Mouse (Mus musculus): ENCODE measurements at regions not wholly inside any gene's neighbourhood (a gene's known extent, or its start where the extent isn't known, plus 50 kb on each side); places are given as distances from the start of the nearest gene placed in this dataset.

DNA sequence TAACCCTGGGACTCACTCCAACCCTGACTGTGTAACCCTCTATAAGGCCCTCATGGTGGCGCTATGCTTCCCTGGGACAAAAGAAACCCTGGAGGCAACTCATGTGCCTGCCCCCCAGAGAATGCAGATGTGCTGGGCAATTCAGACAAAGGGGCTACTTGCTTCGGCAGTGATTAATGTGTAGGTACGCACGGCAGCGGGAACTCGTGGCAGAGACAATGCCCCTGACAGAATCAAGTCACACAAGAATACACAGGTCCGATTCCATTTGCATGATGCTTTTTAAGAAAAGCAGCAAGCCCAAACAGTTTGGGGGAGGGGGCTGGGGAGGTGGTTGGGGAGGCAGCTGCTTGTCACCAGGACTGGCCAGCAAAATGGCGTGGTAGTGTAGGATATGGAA is 116.9 kb downstream of the Plxna1 start:
- no peak overlapping the region for H3K9ac ChIP-seq
- no peak for ATAC-seq (ENCODE audit: insufficient number of reproducible peaks, insufficient read depth, low FRiP score, low TSS enrichment, low read depth)
- 67% methylated on average over 8 of the region's 8 CpGs for WGBS
- H3K4me1 ChIP-seq, result no peaks in the 10 kb centered on the region
- no peaks in the 10 kb centered on the region for H3K36me3 ChIP-seq
- no peak overlapping the region for H3K4me2 ChIP-seq
- no peaks in the 10 kb centered on the region for H3K27me3 ChIP-seq
- H3K4me3 ChIP-seq, result no peak overlapping the region
- H3K9me3 ChIP-seq, result no peaks in the 10 kb centered on the region
- no peak overlapping the region for H3K27ac ChIP-seq

GRCm38 (mm10) chr6:89246261-89246660 is 116.2 kb downstream of the Plxna1 start:
- Histone ChIP-seq H3K27me3 (no peaks in the 10 kb centered on the region), H3K4me1 (no peaks in the 10 kb centered on the region)
- WGBS, result 87% methylated on average over 5 of the region's 5 CpGs

GRCm38 (mm10) chr6:89248574-89248973 is 113.8 kb downstream of the Plxna1 start:
- no peak overlapping the region for H3K4me3 ChIP-seq
- no peaks in the 10 kb centered on the region for H3K9me3 ChIP-seq
- H3K9ac ChIP-seq, result no peak overlapping the region
- ATAC-seq (ENCODE audit: insufficient number of reproducible peaks, insufficient read depth, low FRiP score, low TSS enrichment, low read depth), result no peak
- H3K27me3 ChIP-seq, result no peaks in the 10 kb centered on the region
- H3K27ac ChIP-seq, result no peak overlapping the region
- H3K4me1 ChIP-seq, result no peaks in the 10 kb centered on the region
- WGBS, result 88% methylated on average over 9 of the region's 9 CpGs
- no peaks in the 10 kb centered on the region for H3K36me3 ChIP-seq
- H3K4me2 ChIP-seq, result no peak overlapping the region

More at GRCm38 (mm10) chr6:89246261-89246660, 116.2 kb downstream of the Plxna1 start:
- Histone ChIP-seq H3K9me3 (no peaks in the 10 kb centered on the region), H3K4me3 (no peak overlapping the region), H3K4me2 (no peak overlapping the region), H3K36me3 (no peaks in the 10 kb centered on the region), H3K9ac (no peak overlapping the region), H3K27ac (no peak overlapping the region)
- ATAC-seq (ENCODE audit: insufficient number of reproducible peaks, insufficient read depth, low FRiP score, low TSS enrichment, low read depth), result no peak

DNA sequence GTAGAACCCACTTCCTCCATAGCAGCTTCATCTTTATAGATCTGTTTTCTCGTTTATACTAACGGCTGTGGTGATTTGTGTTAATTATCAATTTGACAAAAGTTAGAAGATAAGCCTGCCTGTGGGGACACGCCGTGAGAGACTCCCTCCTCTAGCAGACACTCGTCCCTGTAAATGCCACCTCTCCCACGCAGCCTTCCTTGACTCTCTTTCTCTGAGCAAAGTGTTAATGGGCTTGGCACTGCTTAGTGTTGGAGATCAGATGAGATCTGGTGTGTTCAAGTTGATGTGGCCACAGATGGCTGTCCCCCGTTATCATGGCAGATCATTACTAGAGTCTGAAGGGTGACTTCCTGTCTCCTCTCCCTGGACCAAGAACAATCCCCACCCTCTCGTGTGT is 113.1 kb downstream of the Plxna1 start:
- Histone ChIP-seq H3K9ac (no peak overlapping the region), H3K27ac (no peak overlapping the region), H3K4me1 (no peaks in the 10 kb centered on the region), H3K27me3 (no peaks in the 10 kb centered on the region), H3K4me3 (no peak overlapping the region), H3K36me3 (no peaks in the 10 kb centered on the region), H3K9me3 (no peaks in the 10 kb centered on the region), H3K4me2 (no peak overlapping the region)
- ATAC-seq (ENCODE audit: insufficient number of reproducible peaks, insufficient read depth, low FRiP score, low TSS enrichment, low read depth), result no peak
- 82% methylated on average over 8 of the region's 8 CpGs for WGBS

GRCm38 (mm10) chr6:89251641-89252040 is 110.8 kb downstream of the Plxna1 start:
- no peaks in the 10 kb centered on the region for H3K27me3 ChIP-seq
- H3K36me3 ChIP-seq, result no peaks in the 10 kb centered on the region
- no peak overlapping the region for H3K4me3 ChIP-seq
- H3K9me3 ChIP-seq, result no peaks in the 10 kb centered on the region
- H3K4me2 ChIP-seq, result no peak overlapping the region
- WGBS, result 71% methylated on average over 4 of the region's 4 CpGs
- H3K27ac ChIP-seq, result no peak overlapping the region
- no peak for ATAC-seq (ENCODE audit: insufficient number of reproducible peaks, insufficient read depth, low FRiP score, low TSS enrichment, low read depth)
- H3K9ac ChIP-seq, result no peak overlapping the region
- H3K4me1 ChIP-seq, result no peaks in the 10 kb centered on the region

- no peaks in the 10 kb centered on the region for H3K36me3 ChIP-seq
- H3K27ac ChIP-seq, result no peak overlapping the region
- 40% methylated on average over 4 of the region's 4 CpGs for WGBS
- no peak overlapping the region for H3K4me2 ChIP-seq
- no peaks in the 10 kb centered on the region for H3K4me1 ChIP-seq
- ATAC-seq (ENCODE audit: insufficient number of reproducible peaks, insufficient read depth, low FRiP score, low TSS enrichment, low read depth), result no peak
- no peak overlapping the region for H3K4me3 ChIP-seq
- no peaks in the 10 kb centered on the region for H3K27me3 ChIP-seq
- H3K9ac ChIP-seq, result no peak overlapping the region
- H3K9me3 ChIP-seq, result no peaks in the 10 kb centered on the region
These were observed 106.4 kb downstream of the Plxna1 start for GRCm38 (mm10) chr6:89256022-89256421.

- Histone ChIP-seq H3K27me3 (no peaks in the 10 kb centered on the region), H3K4me2 (no peak overlapping the region), H3K4me1 (no peaks in the 10 kb centered on the region), H3K4me3 (no peak overlapping the region), H3K27ac (no peak overlapping the region), H3K9ac (no peak overlapping the region), H3K9me3 (no peaks in the 10 kb centered on the region), H3K36me3 (no peaks in the 10 kb centered on the region)
- ATAC-seq (ENCODE audit: insufficient number of reproducible peaks, insufficient read depth, low FRiP score, low TSS enrichment, low read depth), result no peak
- 64% methylated on average over 8 of the region's 8 CpGs for WGBS
These were observed 105.7 kb downstream of the Plxna1 start for GRCm38 (mm10) chr6:89256630-89257292.

- no peak overlapping the region for H3K27ac ChIP-seq
- no peak for ATAC-seq (ENCODE audit: insufficient number of reproducible peaks, insufficient read depth, low FRiP score, low TSS enrichment, low read depth)
- H3K4me1 ChIP-seq, result no peaks in the 10 kb centered on the region
- H3K27me3 ChIP-seq, result no peaks in the 10 kb centered on the region
- no peaks in the 10 kb centered on the region for H3K9me3 ChIP-seq
- no peak overlapping the region for H3K4me2 ChIP-seq
- no peak overlapping the region for H3K9ac ChIP-seq
- H3K4me3 ChIP-seq, result no peak overlapping the region
- WGBS, result 81% methylated on average over 6 of the region's 6 CpGs
- no peaks in the 10 kb centered on the region for H3K36me3 ChIP-seq
These were observed 105.0 kb downstream of the Plxna1 start for GRCm38 (mm10) chr6:89257416-89257815.

DNA sequence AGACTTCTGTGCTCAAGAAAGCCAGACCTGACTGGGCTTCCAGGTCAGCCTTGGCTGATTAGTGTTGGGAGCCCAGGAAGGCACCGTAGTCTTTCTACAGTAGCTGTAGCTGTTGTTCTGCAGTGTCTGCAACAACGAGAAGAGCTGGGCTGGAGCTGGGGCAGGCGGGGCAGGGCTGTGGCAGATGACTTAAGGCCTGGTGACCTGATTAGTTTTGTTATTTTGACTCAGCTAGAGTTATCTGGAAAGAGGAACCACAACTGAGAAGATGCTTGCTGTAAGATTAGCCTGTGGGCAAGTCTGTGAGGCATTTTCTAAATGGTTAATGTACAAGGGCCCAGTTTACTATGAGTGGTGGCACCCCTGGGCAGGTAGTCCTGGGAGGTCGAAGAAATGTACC is 104.3 kb downstream of the Plxna1 start:
- Histone ChIP-seq H3K36me3 (no peaks in the 10 kb centered on the region), H3K4me3 (no peak overlapping the region), H3K27me3 (no peaks in the 10 kb centered on the region), H3K27ac (no peak overlapping the region), H3K4me2 (no peak overlapping the region), H3K9me3 (no peaks in the 10 kb centered on the region), H3K9ac (no peak overlapping the region), H3K4me1 (no peaks in the 10 kb centered on the region)
- WGBS, result 83% methylated on average over 4 of the region's 4 CpGs
- no peak for ATAC-seq (ENCODE audit: insufficient number of reproducible peaks, insufficient read depth, low FRiP score, low TSS enrichment, low read depth)

DNA sequence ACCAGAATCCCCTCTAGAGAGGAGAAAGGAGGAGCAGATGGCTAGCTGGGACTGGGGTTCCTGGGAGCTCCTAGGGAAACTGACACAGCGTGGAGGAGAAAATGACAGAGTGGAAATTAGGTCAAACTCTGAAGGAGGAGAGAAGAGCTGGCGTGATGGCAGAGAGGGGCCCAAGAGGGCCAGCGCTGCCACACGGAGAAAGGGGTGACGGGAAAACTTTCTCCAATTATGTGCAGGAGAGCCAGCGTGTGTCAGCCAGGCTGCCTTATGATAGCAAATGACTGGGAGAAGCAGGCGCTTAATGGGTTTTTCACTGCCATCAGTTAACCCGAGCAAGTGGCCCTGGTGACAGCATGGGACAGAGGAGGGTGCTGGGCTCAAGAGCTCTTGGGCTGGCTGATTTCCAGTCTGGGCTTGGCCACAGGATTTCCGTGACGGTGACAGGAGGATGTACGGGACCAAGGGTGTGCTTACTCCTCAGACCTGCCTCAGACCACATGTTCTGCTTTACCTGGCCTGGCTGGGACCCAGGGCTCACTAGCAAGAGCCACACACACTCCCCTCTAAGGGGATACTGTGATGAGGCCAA is 102.9 kb downstream of the Plxna1 start:
- ATAC-seq (ENCODE audit: insufficient number of reproducible peaks, insufficient read depth, low FRiP score, low TSS enrichment, low read depth), result no peak
- 80% methylated on average over 11 of the region's 11 CpGs for WGBS

DNA sequence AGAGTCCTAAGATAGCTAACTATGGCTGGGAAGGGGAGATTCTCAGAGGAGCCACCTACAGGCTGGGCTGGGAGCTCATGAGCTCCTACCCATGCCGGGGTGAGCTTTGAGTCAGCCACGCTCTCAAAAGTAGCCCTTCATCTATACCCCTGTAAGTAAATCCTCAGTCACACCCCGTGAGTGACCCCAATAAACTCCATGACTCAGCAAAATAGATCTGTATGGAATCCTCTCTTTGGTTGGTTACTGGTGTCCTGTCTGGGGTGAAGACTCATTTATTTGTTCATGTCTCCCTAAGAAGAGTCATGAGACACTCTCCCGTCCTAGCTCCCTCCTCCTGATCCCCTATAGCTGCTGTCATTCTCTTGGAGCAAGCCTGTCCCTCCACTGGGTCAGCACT is 99.5 kb downstream of the Plxna1 start:
- H3K27ac ChIP-seq, result no peak overlapping the region
- WGBS, result 72% methylated on average over 4 of the region's 4 CpGs

More for the DNA sequence above, 102.9 kb downstream of the Plxna1 start:
- H3K27me3 ChIP-seq, result no peaks in the 10 kb centered on the region
- H3K9me3 ChIP-seq, result no peaks in the 10 kb centered on the region
- no peaks in the 10 kb centered on the region for H3K36me3 ChIP-seq
- H3K9ac ChIP-seq, result no peak overlapping the region
- H3K4me2 ChIP-seq, result no peak overlapping the region
- H3K4me1 ChIP-seq, result no peaks in the 10 kb centered on the region
- no peak overlapping the region for H3K27ac ChIP-seq
- H3K4me3 ChIP-seq, result no peak overlapping the region

GRCm38 (mm10) chr6:89265296-89265695 is 97.1 kb downstream of the Plxna1 start:
- WGBS, result 81% methylated on average over 3 of the region's 3 CpGs
- Histone ChIP-seq H3K4me2 (no peak overlapping the region), H3K9me3 (no peaks in the 10 kb centered on the region), H3K36me3 (no peaks in the 10 kb centered on the region), H3K9ac (no peak overlapping the region), H3K27me3 (no peaks in the 10 kb centered on the region), H3K4me1 (0 out of 2 replicates have a peak, but pooled peaks cover 5% of the 10 kb centered on the region), H3K4me3 (no peak overlapping the region), H3K27ac (no peak overlapping the region)
- ATAC-seq (ENCODE audit: insufficient number of reproducible peaks, insufficient read depth, low FRiP score, low TSS enrichment, low read depth), result no peak

More for the DNA sequence above, 99.5 kb downstream of the Plxna1 start:
- Histone ChIP-seq H3K4me2 (no peak overlapping the region), H3K9me3 (no peaks in the 10 kb centered on the region), H3K4me1 (no peaks in the 10 kb centered on the region), H3K36me3 (no peaks in the 10 kb centered on the region), H3K4me3 (no peak overlapping the region), H3K9ac (no peak overlapping the region), H3K27me3 (no peaks in the 10 kb centered on the region)
- ATAC-seq (ENCODE audit: insufficient number of reproducible peaks, insufficient read depth, low FRiP score, low TSS enrichment, low read depth), result no peak
